Mouse (Mus musculus): Measurements from ENCODE around the gene Gm10197. TPM values are rescaled to one million over a fixed set of nuclear protein-coding genes. Genes with fewer than 3 reads are reported as not detected.

Gene Gm10197
- polyA plus RNA-seq, 1 experiment from 2014 or later, result not detected

- H3K4me3 ChIP-seq (replicated peaks), result no peak overlapping the region
- H3K9ac ChIP-seq (replicated peaks), result no peak overlapping the region
- H3K4me1 ChIP-seq, result 0 out of 2 replicates have a peak, but pooled peaks cover 3% of the 10 kb centered on the region
- no peaks in the 10 kb centered on the region for H3K9me3 ChIP-seq (replicated peaks)
- 82% methylated on average over 7 of the region's 7 CpGs for WGBS
- H3K36me3 ChIP-seq, result peaks cover 6% of the 10 kb centered on the region; the same call in 1 of the 2 replicates
- no peak for ATAC-seq (ENCODE audit: low FRiP score)
- no peak overlapping the region for H3K27ac ChIP-seq (replicated peaks)
- H3K4me2 ChIP-seq, result no peak overlapping the region
- H3K27me3 ChIP-seq (replicated peaks), result no peaks in the 10 kb centered on the region
Measured at GRCm38 (mm10) chr19:53353864-53354263, 17.7 kb downstream of the Gm10197 start.

GRCm38 (mm10) chr19:53345766-53346165, 25.8 kb downstream of the Gm10197 start:
- WGBS, result 63% methylated on average over 14 of the region's 14 CpGs
- Histone ChIP-seq H3K4me1 (peaks cover 17% of the 10 kb centered on the region), H3K27me3 (replicated peaks) (no peaks in the 10 kb centered on the region), H3K36me3 (no peaks in the 10 kb centered on the region; the same call in 1 of the 2 replicates), H3K27ac (replicated peaks) (0 out of 2 replicates have a peak overlapping the region, but pooled peaks have one; percentile 18), H3K4me2 (no peak overlapping the region), H3K4me3 (replicated peaks) (no peak overlapping the region), H3K9ac (replicated peaks) (no peak overlapping the region), H3K9me3 (replicated peaks) (no peaks in the 10 kb centered on the region)
- no peak for ATAC-seq (ENCODE audit: low FRiP score)

GRCm38 (mm10) chr19:53344062-53344461, 27.5 kb downstream of the Gm10197 start:
- no peak overlapping the region for H3K9ac ChIP-seq (replicated peaks)
- H3K4me3 ChIP-seq (replicated peaks), result no peak overlapping the region
- H3K27me3 ChIP-seq (replicated peaks), result no peaks in the 10 kb centered on the region
- no peak overlapping the region for H3K27ac ChIP-seq (replicated peaks)
- 87% methylated on average over 16 of the region's 16 CpGs for WGBS
- no peaks in the 10 kb centered on the region for H3K9me3 ChIP-seq (replicated peaks)
- H3K4me1 ChIP-seq, result peaks cover 21% of the 10 kb centered on the region
- no peak for ATAC-seq (ENCODE audit: low FRiP score)
- H3K4me2 ChIP-seq, result no peak overlapping the region
- H3K36me3 ChIP-seq, result no peaks in the 10 kb centered on the region

- 88% methylated on average over 13 of the region's 13 CpGs for WGBS
- no peak for ATAC-seq (ENCODE audit: low FRiP score)
Measured at GRCm38 (mm10) chr19:53343174-53343881, 28.2 kb downstream of the Gm10197 start.

GRCm38 (mm10) chr19:53340423-53340822, 31.1 kb downstream of the Gm10197 start:
- peaks cover 12% of the 10 kb centered on the region for H3K36me3 ChIP-seq
- no peak overlapping the region for H3K9ac ChIP-seq (replicated peaks)
- H3K4me1 ChIP-seq, result peaks cover 15% of the 10 kb centered on the region
- H3K4me3 ChIP-seq (replicated peaks), result no peak overlapping the region
- 27% methylated on average over 6 of the region's 6 CpGs for WGBS
- no peaks in the 10 kb centered on the region for H3K27me3 ChIP-seq (replicated peaks)
- no peak for ATAC-seq (ENCODE audit: low FRiP score)
- H3K27ac ChIP-seq (replicated peaks), result no peak overlapping the region
- peak overlapping the region; percentile 30 for H3K4me2 ChIP-seq
- H3K9me3 ChIP-seq (replicated peaks), result no peaks in the 10 kb centered on the region

More at GRCm38 (mm10) chr19:53343174-53343881, 28.2 kb downstream of the Gm10197 start:
- no peaks in the 10 kb centered on the region for H3K27me3 ChIP-seq (replicated peaks)
- no peak overlapping the region for H3K4me3 ChIP-seq (replicated peaks)
- H3K36me3 ChIP-seq, result no peaks in the 10 kb centered on the region
- no peak overlapping the region for H3K9ac ChIP-seq (replicated peaks)
- no peaks in the 10 kb centered on the region for H3K9me3 ChIP-seq (replicated peaks)
- no peak overlapping the region for H3K27ac ChIP-seq (replicated peaks)
- peaks cover 21% of the 10 kb centered on the region for H3K4me1 ChIP-seq
- H3K4me2 ChIP-seq, result no peak overlapping the region

GRCm38 (mm10) chr19:53335241-53335640, 36.3 kb downstream of the Gm10197 start:
- Histone ChIP-seq H3K9me3 (replicated peaks) (no peaks in the 10 kb centered on the region), H3K27me3 (replicated peaks) (no peaks in the 10 kb centered on the region), H3K9ac (replicated peaks) (no peak overlapping the region), H3K4me3 (replicated peaks) (no peak overlapping the region), H3K36me3 (peaks cover 23% of the 10 kb centered on the region), H3K4me2 (no peak overlapping the region), H3K4me1 (peaks cover 14% of the 10 kb centered on the region), H3K27ac (replicated peaks) (no peak overlapping the region)
- WGBS, result 94% methylated on average over 9 of the region's 9 CpGs
- ATAC-seq (ENCODE audit: low FRiP score), result no peak

GRCm38 (mm10) chr19:53333730-53334129, 37.8 kb downstream of the Gm10197 start:
- WGBS, result 94% methylated on average over 6 of the region's 6 CpGs
- no peaks in the 10 kb centered on the region for H3K9me3 ChIP-seq (replicated peaks)
- H3K4me2 ChIP-seq, result no peak overlapping the region
- no peaks in the 10 kb centered on the region for H3K27me3 ChIP-seq (replicated peaks)
- H3K4me3 ChIP-seq (replicated peaks), result no peak overlapping the region
- ATAC-seq (ENCODE audit: low FRiP score), result no peak
- no peak overlapping the region for H3K27ac ChIP-seq (replicated peaks)
- no peak overlapping the region for H3K9ac ChIP-seq (replicated peaks)
- H3K4me1 ChIP-seq, result peaks cover 14% of the 10 kb centered on the region
- H3K36me3 ChIP-seq, result peaks cover 23% of the 10 kb centered on the region

GRCm38 (mm10) chr19:53331882-53332500, 39.6 kb downstream of the Gm10197 start:
- Histone ChIP-seq H3K4me2 (no peak overlapping the region), H3K9ac (replicated peaks) (no peak overlapping the region), H3K36me3 (peaks cover 11% of the 10 kb centered on the region), H3K4me3 (replicated peaks) (no peak overlapping the region), H3K4me1 (peaks cover 18% of the 10 kb centered on the region), H3K27ac (replicated peaks) (no peak overlapping the region), H3K27me3 (replicated peaks) (no peaks in the 10 kb centered on the region), H3K9me3 (replicated peaks) (no peaks in the 10 kb centered on the region)
- WGBS, result 89% methylated on average over 21 of the region's 21 CpGs
- ATAC-seq (ENCODE audit: low FRiP score), result no peak

- peak overlapping the region; percentile 57 for H3K9ac ChIP-seq (replicated peaks)
- H3K27me3 ChIP-seq (replicated peaks), result no peaks in the 10 kb centered on the region
- peak; percentile 75 for ATAC-seq (ENCODE audit: low FRiP score)
- H3K4me3 ChIP-seq (replicated peaks), result peak overlapping the region; percentile 90
- WGBS, result 2% methylated on average over 29 of the region's 29 CpGs
- H3K4me2 ChIP-seq, result peak overlapping the region; percentile 91
- H3K36me3 ChIP-seq, result peaks cover 11% of the 10 kb centered on the region
- peaks cover 33% of the 10 kb centered on the region for H3K4me1 ChIP-seq
- H3K9me3 ChIP-seq (replicated peaks), result no peaks in the 10 kb centered on the region
- H3K27ac ChIP-seq (replicated peaks), result peak overlapping the region; percentile 83
Measured at GRCm38 (mm10) chr19:53329992-53330381, 41.6 kb downstream of the Gm10197 start.

GRCm38 (mm10) chr19:53329221-53329991, 42.2 kb downstream of the Gm10197 start:
- ATAC-seq (ENCODE audit: low FRiP score), result peak; percentile 88
- H3K9ac ChIP-seq (replicated peaks), result peak overlapping the region; percentile 57

GRCm38 (mm10) chr19:53328116-53328515, 43.5 kb downstream of the Gm10197 start:
- peaks cover 36% of the 10 kb centered on the region for H3K4me1 ChIP-seq
- 69% methylated on average over 9 of the region's 9 CpGs for WGBS
- H3K4me2 ChIP-seq, result no peak overlapping the region
- H3K9ac ChIP-seq (replicated peaks), result no peak overlapping the region
- no peak for ATAC-seq (ENCODE audit: low FRiP score)
- H3K9me3 ChIP-seq (replicated peaks), result no peaks in the 10 kb centered on the region
- H3K27ac ChIP-seq (replicated peaks), result 0 out of 2 replicates have a peak overlapping the region, but pooled peaks have one; percentile 46
- no peaks in the 10 kb centered on the region for H3K27me3 ChIP-seq (replicated peaks)
- H3K36me3 ChIP-seq, result peaks cover 9% of the 10 kb centered on the region
- no peak overlapping the region for H3K4me3 ChIP-seq (replicated peaks)

More at GRCm38 (mm10) chr19:53329221-53329991, 42.2 kb downstream of the Gm10197 start:
- Histone ChIP-seq H3K4me3 (replicated peaks) (peak overlapping the region; percentile 90), H3K27ac (replicated peaks) (peak overlapping the region; percentile 83), H3K27me3 (replicated peaks) (no peaks in the 10 kb centered on the region), H3K36me3 (peaks cover 11% of the 10 kb centered on the region), H3K9me3 (replicated peaks) (no peaks in the 10 kb centered on the region), H3K4me2 (peak overlapping the region; percentile 91), H3K4me1 (peaks cover 36% of the 10 kb centered on the region)
- WGBS, result under 1% methylated on average over 103 of the region's 106 CpGs

Measured in neural tube, embryonic 15.5 days (tissue).